Mouse (Mus musculus) right cerebral cortex, postnatal 36 days (tissue): ENCODE measurements around the gene Endog.

Experiments
- DNase-seq, 2 experiments: peaks; one replicate each; pipeline ENCODE4 v3.0.0; 2022; ENCODE audit warnings: low spot score in 2 of 2, mixed read lengths in 1 of 2

Gene Endog

GRCm38 (mm10) chr2:30211408-30212168, 40.3 kb downstream of the Endog start:
- no peak for DNase-seq

GRCm38 (mm10) chr2:30212169-30212545, 40.9 kb downstream of the Endog start:
- no peak for DNase-seq

GRCm38 (mm10) chr2:30212951-30213350, 41.7 kb downstream of the Endog start:
- no peak for DNase-seq

- DNase-seq: no peak
Measured at GRCm38 (mm10) chr2:30214745-30215144, 43.5 kb downstream of the Endog start.

GRCm38 (mm10) chr2:30215493-30215892, 44.2 kb downstream of the Endog start:
- DNase-seq: no peak

- DNase-seq: no peak
Measured at GRCm38 (mm10) chr2:30216293-30216692, 45.0 kb downstream of the Endog start.
